Mouse (Mus musculus): ENCODE results near the gene Rock2.

GRCm38 (mm10) chr12:16850431-16851375 is 44.0 kb upstream of the Rock2 start:
- TF ChIP-seq CTCF (IDR thresholded peaks at IDR 0.05; ENCODE audit: extremely low read depth, insufficient read length, insufficient replicate concordance, low read depth, low read length): no peak
- no peak for TF ChIP-seq POLR2A (IDR thresholded peaks at IDR 0.05; ENCODE audit: low read depth, low read length)

Data from small intestine, adult 2 months (tissue).